Mouse (Mus musculus): ENCODE data around the gene Dlx6. TPM values are rescaled to one million over a fixed set of nuclear protein-coding genes. Genes with fewer than 3 reads are reported as not detected.

Gene Dlx6
- polyA plus RNA-seq, 1 experiment from 2014 or later, result 14.7 TPM

- H3K36me3 ChIP-seq, result no peaks in the 10 kb centered on the region
- no peak for ATAC-seq (replicated peaks)
- H3K9me3 ChIP-seq, result no peaks in the 10 kb centered on the region
- peaks cover 37% of the 10 kb centered on the region for H3K4me1 ChIP-seq
- WGBS, result under 1% methylated on average over 33 of the region's 33 CpGs
- peak overlapping the region; percentile 94 for H3K27ac ChIP-seq (replicated peaks)
- H3K27me3 ChIP-seq, result peaks cover 46% of the 10 kb centered on the region
- H3K4me3 ChIP-seq, result peak overlapping the region; percentile 45
- H3K4me2 ChIP-seq (replicated peaks), result peak overlapping the region; percentile 45
- peak overlapping the region; percentile 64 for H3K9ac ChIP-seq (replicated peaks)
Measured at GRCm38 (mm10) chr6:6860411-6861085, 2.6 kb upstream of the Dlx6 start.

DNA sequence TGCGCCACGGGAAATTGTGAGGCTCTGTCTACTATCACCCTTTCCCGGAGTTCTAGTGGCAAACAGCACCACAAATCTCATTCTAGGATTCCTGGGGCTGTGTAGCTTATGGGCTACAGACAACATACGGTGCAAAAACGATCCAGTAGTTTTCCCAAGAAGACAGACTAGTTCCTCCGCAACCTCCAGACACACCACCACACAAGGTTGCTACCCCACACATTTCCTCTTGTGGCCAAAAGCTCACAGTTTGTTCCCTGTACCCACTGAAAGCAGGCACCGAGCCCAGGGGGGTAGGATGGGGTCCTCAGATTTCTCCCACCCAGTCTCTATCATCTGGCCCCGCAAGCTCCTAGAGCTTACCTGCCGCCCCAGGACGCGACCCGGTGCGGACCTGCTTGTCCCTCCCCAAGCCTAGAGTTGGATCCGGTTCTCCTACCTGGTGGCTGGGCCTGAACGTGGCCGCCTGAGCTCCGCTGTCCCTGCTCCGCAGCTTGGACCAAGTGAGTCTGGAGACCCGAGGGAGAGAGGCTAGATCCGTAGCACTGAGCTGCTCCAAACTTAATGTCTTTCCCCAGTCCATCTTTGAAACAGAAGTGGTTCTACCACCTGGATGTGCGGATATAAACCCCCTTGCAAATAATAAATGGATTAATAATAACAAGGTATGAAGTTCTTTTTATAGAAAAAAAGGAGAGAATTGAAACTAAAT is 1.9 kb upstream of the Dlx6 start:
- ATAC-seq (replicated peaks), result peak; percentile 12; the same call in 1 of the 2 replicates
- no peaks in the 10 kb centered on the region for H3K36me3 ChIP-seq
- WGBS, result 3% methylated on average over 21 of the region's 21 CpGs
- H3K4me1 ChIP-seq, result peaks cover 34% of the 10 kb centered on the region
- H3K4me3 ChIP-seq, result peak overlapping the region; percentile 45
- peak overlapping the region; percentile 45 for H3K4me2 ChIP-seq (replicated peaks)
- H3K9ac ChIP-seq (replicated peaks), result peak overlapping the region; percentile 64
- H3K27me3 ChIP-seq, result peaks cover 47% of the 10 kb centered on the region
- H3K27ac ChIP-seq (replicated peaks), result peak overlapping the region; percentile 94
- no peaks in the 10 kb centered on the region for H3K9me3 ChIP-seq

GRCm38 (mm10) chr6:6861798-6862428 is 1.2 kb upstream of the Dlx6 start:
- H3K4me3 ChIP-seq, result peak overlapping the region; percentile 52
- H3K27ac ChIP-seq (replicated peaks), result peak overlapping the region; percentile 96
- ATAC-seq (replicated peaks), result peak; percentile 31; the same call in 1 of the 2 replicates

DNA sequence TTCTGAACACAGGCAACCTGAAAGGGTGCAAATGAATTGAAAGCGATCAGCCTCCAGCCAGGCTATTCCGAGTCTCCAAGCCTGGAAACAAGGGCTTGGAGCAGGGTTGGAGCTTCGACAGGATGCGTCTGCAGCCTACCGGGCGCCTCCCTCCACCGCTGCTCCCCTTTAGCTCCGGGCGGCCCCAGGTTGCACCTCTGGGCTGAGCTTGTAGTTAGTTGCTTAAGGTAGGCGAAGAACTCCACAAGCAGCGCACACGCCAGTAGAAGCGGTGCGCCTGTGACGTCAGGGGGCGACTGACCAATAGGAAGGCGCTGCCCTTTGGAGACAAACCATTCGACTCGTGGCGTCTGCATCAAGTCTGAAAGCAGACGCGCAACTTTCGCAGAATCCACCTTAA is 523 bp upstream of the Dlx6 start:
- under 1% methylated on average over 23 of the region's 23 CpGs for WGBS
- Histone ChIP-seq H3K4me3 (peak overlapping the region; percentile 52), H3K36me3 (no peaks in the 10 kb centered on the region), H3K4me2 (replicated peaks) (peak overlapping the region; percentile 70), H3K4me1 (peaks cover 34% of the 10 kb centered on the region), H3K9me3 (no peaks in the 10 kb centered on the region), H3K27ac (replicated peaks) (peak overlapping the region; percentile 96), H3K27me3 (peaks cover 46% of the 10 kb centered on the region), H3K9ac (replicated peaks) (peak overlapping the region; percentile 67)
- peak; percentile 76 for ATAC-seq (replicated peaks)

More at GRCm38 (mm10) chr6:6861798-6862428, 1.2 kb upstream of the Dlx6 start:
- Histone ChIP-seq H3K9me3 (no peaks in the 10 kb centered on the region), H3K4me1 (peaks cover 34% of the 10 kb centered on the region), H3K4me2 (replicated peaks) (peak overlapping the region; percentile 70), H3K9ac (replicated peaks) (peak overlapping the region; percentile 67), H3K27me3 (peaks cover 47% of the 10 kb centered on the region), H3K36me3 (no peaks in the 10 kb centered on the region)
- under 1% methylated on average over 11 of the region's 11 CpGs for WGBS

DNA sequence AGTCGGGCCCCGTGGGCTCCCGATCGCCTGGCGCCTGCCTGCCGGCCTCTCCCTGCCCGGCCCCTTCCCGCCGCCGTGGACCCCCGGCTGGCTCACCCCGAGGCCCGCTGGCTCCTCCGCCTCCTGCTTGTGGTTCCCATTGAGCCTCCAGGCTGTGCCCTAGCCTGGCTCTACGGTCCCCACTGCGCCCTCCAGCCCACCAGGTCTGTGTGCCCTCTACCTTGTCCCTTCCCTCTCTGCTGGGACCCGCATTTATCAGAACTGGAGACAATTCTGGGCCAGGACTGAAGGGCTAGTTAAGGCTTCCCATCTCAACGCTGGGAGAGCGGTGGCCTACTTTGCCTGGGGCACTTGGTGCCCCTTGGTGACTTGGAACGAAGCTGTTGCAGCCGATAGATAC is 821 bp downstream of the Dlx6 start:
- WGBS, result 2% methylated on average over 17 of the region's 21 CpGs
- peak; percentile 7; the same call in 1 of the 2 replicates for ATAC-seq (replicated peaks)
- Histone ChIP-seq H3K27me3 (peaks cover 42% of the 10 kb centered on the region), H3K9ac (replicated peaks) (peak overlapping the region; percentile 67), H3K27ac (replicated peaks) (peak overlapping the region; percentile 96), H3K4me2 (replicated peaks) (peak overlapping the region; percentile 70), H3K4me1 (peaks cover 34% of the 10 kb centered on the region), H3K9me3 (no peaks in the 10 kb centered on the region), H3K4me3 (peak overlapping the region; percentile 52), H3K36me3 (no peaks in the 10 kb centered on the region)

- H3K9ac ChIP-seq (replicated peaks), result peak overlapping the region; percentile 67
- no peak for ATAC-seq (replicated peaks)
- no peaks in the 10 kb centered on the region for H3K9me3 ChIP-seq
- H3K4me3 ChIP-seq, result peak overlapping the region; percentile 52
- H3K27me3 ChIP-seq, result peaks cover 38% of the 10 kb centered on the region
- peak overlapping the region; percentile 70 for H3K4me2 ChIP-seq (replicated peaks)
- H3K4me1 ChIP-seq, result peaks cover 31% of the 10 kb centered on the region
- H3K27ac ChIP-seq (replicated peaks), result peak overlapping the region; percentile 96
- 3% methylated on average over 36 of the region's 36 CpGs for WGBS
- no peaks in the 10 kb centered on the region for H3K36me3 ChIP-seq
Measured at GRCm38 (mm10) chr6:6864441-6865440, 1.6 kb downstream of the Dlx6 start.

DNA sequence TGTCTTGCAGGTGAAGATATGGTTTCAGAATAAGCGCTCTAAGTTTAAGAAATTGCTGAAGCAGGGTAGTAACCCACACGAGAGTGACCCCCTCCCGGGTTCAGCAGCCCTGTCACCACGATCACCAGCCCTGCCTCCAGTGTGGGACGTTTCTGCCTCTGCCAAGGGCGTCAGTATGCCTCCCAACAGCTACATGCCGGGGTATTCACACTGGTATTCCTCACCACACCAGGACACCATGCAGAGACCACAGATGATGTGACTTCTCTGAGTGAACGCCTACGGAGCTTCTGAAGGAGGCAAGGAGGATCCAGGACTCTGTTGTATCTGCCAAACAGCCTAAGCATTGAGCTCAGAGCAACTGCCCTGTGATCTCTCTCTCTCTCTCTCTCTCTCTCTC is 3.9 kb downstream of the Dlx6 start:
- H3K9ac ChIP-seq (replicated peaks), result peak overlapping the region; percentile 52
- H3K36me3 ChIP-seq, result no peaks in the 10 kb centered on the region
- H3K4me1 ChIP-seq, result peaks cover 19% of the 10 kb centered on the region
- peak overlapping the region; percentile 70 for H3K4me2 ChIP-seq (replicated peaks)
- peak overlapping the region; percentile 52 for H3K4me3 ChIP-seq
- H3K27me3 ChIP-seq, result peaks cover 46% of the 10 kb centered on the region
- peak overlapping the region; percentile 96 for H3K27ac ChIP-seq (replicated peaks)
- WGBS, result 2% methylated on average over 9 of the region's 9 CpGs
- ATAC-seq (replicated peaks), result no peak
- no peaks in the 10 kb centered on the region for H3K9me3 ChIP-seq

- no peaks in the 10 kb centered on the region for H3K9me3 ChIP-seq
- no peak overlapping the region for H3K4me2 ChIP-seq (replicated peaks)
- H3K4me1 ChIP-seq, result peaks cover 4% of the 10 kb centered on the region; the same call in 1 of the 2 replicates
- 3% methylated on average over 13 of the region's 13 CpGs for WGBS
- H3K27ac ChIP-seq (replicated peaks), result peak overlapping the region; percentile 93
- H3K27me3 ChIP-seq, result peaks cover 44% of the 10 kb centered on the region
- peak overlapping the region; percentile 39 for H3K4me3 ChIP-seq
- no peaks in the 10 kb centered on the region for H3K36me3 ChIP-seq
- ATAC-seq (replicated peaks), result peak; percentile 14
- peak overlapping the region; percentile 50 for H3K9ac ChIP-seq (replicated peaks)
Measured at GRCm38 (mm10) chr6:6869041-6869685, 6.0 kb downstream of the Dlx6 start.

- Histone ChIP-seq H3K4me3 (peak overlapping the region; percentile 40), H3K9me3 (no peaks in the 10 kb centered on the region), H3K27ac (replicated peaks) (peak overlapping the region; percentile 93), H3K36me3 (no peaks in the 10 kb centered on the region), H3K4me1 (peaks cover 7% of the 10 kb centered on the region; the same call in 1 of the 2 replicates), H3K27me3 (peaks cover 43% of the 10 kb centered on the region), H3K4me2 (replicated peaks) (peak overlapping the region; percentile 66), H3K9ac (replicated peaks) (peak overlapping the region; percentile 4)
- peak; percentile 39 for ATAC-seq (replicated peaks)
- WGBS, result 1% methylated on average over 11 of the region's 11 CpGs
Measured at GRCm38 (mm10) chr6:6869961-6870800, 7.0 kb downstream of the Dlx6 start.

DNA sequence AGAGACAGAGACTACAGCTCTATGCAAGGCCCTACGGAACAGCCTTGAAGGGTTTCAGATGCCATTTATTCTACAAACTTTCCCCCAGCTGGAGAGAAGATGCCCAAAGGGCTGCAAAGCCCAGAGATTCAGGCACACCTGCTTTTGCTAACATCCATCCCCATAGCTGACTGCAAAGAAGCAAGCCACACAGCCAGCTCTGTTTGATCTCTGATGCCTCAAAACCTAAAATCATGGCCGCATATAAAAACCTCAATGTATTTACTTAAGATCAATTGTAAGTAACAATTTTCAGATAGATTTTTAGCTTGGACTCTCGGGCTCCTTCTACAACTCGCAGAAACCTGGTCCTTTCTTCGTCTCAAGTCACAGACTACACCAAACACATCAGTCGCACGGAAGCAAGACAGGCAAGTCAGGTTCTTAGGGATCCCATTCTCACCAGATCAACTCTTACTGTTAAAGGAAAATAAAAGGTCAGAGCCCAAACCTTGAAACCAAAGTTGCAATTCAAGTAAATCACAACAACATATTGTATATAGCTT is 7.8 kb downstream of the Dlx6 start:
- ATAC-seq (replicated peaks), result no peak
- Histone ChIP-seq H3K9ac (replicated peaks) (peak overlapping the region; percentile 44), H3K9me3 (no peaks in the 10 kb centered on the region), H3K36me3 (no peaks in the 10 kb centered on the region), H3K4me1 (peaks cover 12% of the 10 kb centered on the region), H3K4me2 (replicated peaks) (peak overlapping the region; percentile 66), H3K27me3 (peaks cover 40% of the 10 kb centered on the region), H3K4me3 (peak overlapping the region; percentile 40), H3K27ac (replicated peaks) (peak overlapping the region; percentile 93)
- under 1% methylated on average over 7 of the region's 7 CpGs for WGBS

Measured in forebrain, embryonic 15.5 days (tissue).